Mouse (Mus musculus): ENCODE results near the gene Vpreb1. TPM values are rescaled to one million over a fixed set of nuclear protein-coding genes. Genes with fewer than 3 reads are reported as not detected.

The Vpreb1 gene
- polyA plus RNA-seq (2014; fragmentation: Nextera tagmentation; extraction: Ambion mirVana) = 1.0 and 1.2 TPM in 2 replicates

DNA sequence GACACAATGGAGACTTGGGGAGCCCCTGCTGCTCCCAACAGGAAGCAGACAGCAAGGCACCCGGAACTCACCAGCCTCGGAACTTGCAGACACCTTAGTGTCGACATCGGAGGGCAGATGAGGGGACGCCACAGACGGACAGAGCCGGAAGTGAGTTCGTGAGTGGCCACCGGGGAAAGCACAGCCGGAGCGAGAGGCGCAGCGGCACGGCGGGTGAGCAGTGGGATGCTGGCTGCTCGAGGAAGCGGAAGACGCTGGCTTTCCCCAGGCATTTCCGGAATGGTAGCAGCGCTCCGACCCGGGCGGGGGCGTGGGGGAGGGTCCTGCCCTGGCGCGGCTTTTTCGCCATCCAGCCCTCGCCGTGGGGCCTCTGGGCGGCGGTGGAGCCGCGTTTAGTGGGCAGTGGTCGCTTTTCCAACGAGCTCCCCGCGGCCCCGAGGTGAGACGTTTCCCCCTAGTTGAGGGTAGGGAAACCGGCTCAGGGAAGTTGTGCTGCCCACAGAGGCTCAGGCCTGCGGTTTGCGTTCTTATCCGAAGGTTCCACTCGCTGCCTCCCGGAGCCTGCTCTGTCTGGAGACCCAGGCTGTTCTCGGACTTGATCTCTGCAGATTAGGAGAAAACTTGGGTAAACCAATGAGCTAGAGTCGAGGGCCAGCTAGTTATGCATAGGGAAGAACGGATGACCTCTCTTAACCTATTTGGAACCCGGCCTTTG is at the start of gene Vpreb1, which contains the start of gene Top3b:
TSS of gene Vpreb1 (minus strand) at position 227 of the 715 bp plus-strand sequence.
TSS of gene Top3b (plus strand) at position 120 of the 715 bp plus-strand sequence.
- H3K4me1 ChIP-seq (ENCODE audit: control insufficient read depth in 2 of 2, insufficient read depth in 2 of 2, low read length in 2 of 2) = peaks cover 0 to 13% of the 10 kb centered on the region in 2 experiments; a peak in 3 of 4 replicates
- H3K36me3 ChIP-seq (ENCODE audit: control insufficient read depth, insufficient read depth, low read length) = peaks cover 10% of the 10 kb centered on the region
- H3K4me2 ChIP-seq (ENCODE audit: low read length) = peak within 1 kb of the TSS; percentile 81
- peak within 1 kb of the TSS; percentile 96 to 99 for H3K27ac ChIP-seq (replicated peaks in 1 of 2; ENCODE audit: control insufficient read depth in 1 of 2, insufficient read depth in 1 of 2, low read depth in 2 of 2, low read length in 2 of 2)
- under 1% methylated on average over 49 of the region's 49 CpGs for WGBS
- ATAC-seq (ENCODE audit: insufficient number of reproducible peaks, insufficient read depth, low FRiP score, low read depth) = peak; percentile 95
- peak within 1 kb of the TSS; percentile 75 to 100 for H3K4me3 ChIP-seq (ENCODE audit: control insufficient read depth in 1 of 2, insufficient read depth in 1 of 2, low read depth in 1 of 2, low read length in 2 of 2)
- H3K9ac ChIP-seq (ENCODE audit: low read length) = peak within 1 kb of the TSS; percentile 85
- H3K9me3 ChIP-seq (ENCODE audit: control insufficient read depth, low read length) = no peaks in the 10 kb centered on the region
- H3K27me3 ChIP-seq (ENCODE audit: control insufficient read depth, insufficient read depth, low read length) = no peaks in the 10 kb centered on the region

DNA sequence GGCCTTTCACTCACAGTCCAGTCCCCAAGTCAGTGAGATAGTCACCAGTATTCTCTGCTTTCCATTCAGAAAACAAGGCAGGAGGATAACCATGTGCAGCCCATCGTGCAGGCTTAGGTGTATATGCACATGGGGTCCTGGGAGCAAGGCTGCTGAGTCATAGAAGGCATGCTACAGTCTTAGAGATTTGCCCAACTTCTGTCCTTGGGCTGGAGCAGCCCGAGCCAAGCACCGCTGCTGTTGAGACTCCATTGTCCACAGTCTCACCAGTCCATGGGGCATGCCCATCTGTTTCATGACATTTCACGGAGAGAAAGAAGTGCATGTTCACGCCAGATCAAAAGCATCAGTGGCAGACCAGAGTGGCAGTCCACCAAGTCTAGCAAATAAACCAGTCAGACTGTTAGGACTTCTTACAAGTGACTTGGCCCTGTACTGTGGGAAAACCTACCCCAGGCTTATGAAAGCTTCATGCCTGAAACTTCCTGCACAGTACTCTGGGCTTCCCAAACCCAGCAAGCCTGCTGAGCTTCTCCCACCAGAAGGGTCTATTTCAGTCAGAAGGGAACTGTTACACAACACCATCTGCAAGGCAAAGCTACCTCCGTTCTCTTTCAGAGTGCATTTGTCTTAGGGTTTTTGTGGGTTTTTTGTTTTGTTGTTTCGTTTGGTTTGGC is 47.9 kb upstream of the Vpreb1 start:
- no peak for ATAC-seq (ENCODE audit: insufficient number of reproducible peaks, insufficient read depth, low FRiP score, low read depth)
- no peaks in the 10 kb centered on the region for H3K27me3 ChIP-seq (ENCODE audit: control insufficient read depth, insufficient read depth, low read length)
- H3K4me2 ChIP-seq (ENCODE audit: low read length) = no peak overlapping the region
- 92% methylated on average over 7 of the region's 7 CpGs for WGBS
- H3K9me3 ChIP-seq (ENCODE audit: control insufficient read depth, low read length) = no peaks in the 10 kb centered on the region
- no peak overlapping the region for H3K9ac ChIP-seq (ENCODE audit: low read length)
- H3K27ac ChIP-seq (replicated peaks in 1 of 2; ENCODE audit: control insufficient read depth in 1 of 2, insufficient read depth in 1 of 2, low read depth in 2 of 2, low read length in 2 of 2) = no peak overlapping the region
- H3K4me1 ChIP-seq (ENCODE audit: control insufficient read depth in 2 of 2, insufficient read depth in 2 of 2, low read length in 2 of 2) = no peaks in the 10 kb centered on the region
- H3K4me3 ChIP-seq (ENCODE audit: control insufficient read depth in 1 of 2, insufficient read depth in 1 of 2, low read depth in 1 of 2, low read length in 2 of 2) = no peak overlapping the region
- peaks cover 85% of the 10 kb centered on the region for H3K36me3 ChIP-seq (ENCODE audit: control insufficient read depth, insufficient read depth, low read length)

- Histone ChIP-seq H3K4me3 (ENCODE audit: control insufficient read depth in 1 of 2, insufficient read depth in 1 of 2, low read depth in 1 of 2, low read length in 2 of 2) (no peak overlapping the region), H3K9me3 (ENCODE audit: control insufficient read depth, low read length) (no peaks in the 10 kb centered on the region), H3K36me3 (ENCODE audit: control insufficient read depth, insufficient read depth, low read length) (peaks cover 86% of the 10 kb centered on the region), H3K4me2 (ENCODE audit: low read length) (no peak overlapping the region), H3K27ac (replicated peaks in 1 of 2; ENCODE audit: control insufficient read depth in 1 of 2, insufficient read depth in 1 of 2, low read depth in 2 of 2, low read length in 2 of 2) (no peak overlapping the region), H3K4me1 (ENCODE audit: control insufficient read depth in 2 of 2, insufficient read depth in 2 of 2, low read length in 2 of 2) (peaks cover 2 to 6% of the 10 kb centered on the region in 2 experiments; a peak in 2 of 4 replicates), H3K9ac (ENCODE audit: low read length) (no peak overlapping the region), H3K27me3 (ENCODE audit: control insufficient read depth, insufficient read depth, low read length) (no peaks in the 10 kb centered on the region)
- WGBS = 60% methylated on average over 1 of the region's 1 CpGs
- ATAC-seq (ENCODE audit: insufficient number of reproducible peaks, insufficient read depth, low FRiP score, low read depth) = no peak
These were observed 42.8 kb upstream of the Vpreb1 start for GRCm38 (mm10) chr16:16913440-16913839.

DNA sequence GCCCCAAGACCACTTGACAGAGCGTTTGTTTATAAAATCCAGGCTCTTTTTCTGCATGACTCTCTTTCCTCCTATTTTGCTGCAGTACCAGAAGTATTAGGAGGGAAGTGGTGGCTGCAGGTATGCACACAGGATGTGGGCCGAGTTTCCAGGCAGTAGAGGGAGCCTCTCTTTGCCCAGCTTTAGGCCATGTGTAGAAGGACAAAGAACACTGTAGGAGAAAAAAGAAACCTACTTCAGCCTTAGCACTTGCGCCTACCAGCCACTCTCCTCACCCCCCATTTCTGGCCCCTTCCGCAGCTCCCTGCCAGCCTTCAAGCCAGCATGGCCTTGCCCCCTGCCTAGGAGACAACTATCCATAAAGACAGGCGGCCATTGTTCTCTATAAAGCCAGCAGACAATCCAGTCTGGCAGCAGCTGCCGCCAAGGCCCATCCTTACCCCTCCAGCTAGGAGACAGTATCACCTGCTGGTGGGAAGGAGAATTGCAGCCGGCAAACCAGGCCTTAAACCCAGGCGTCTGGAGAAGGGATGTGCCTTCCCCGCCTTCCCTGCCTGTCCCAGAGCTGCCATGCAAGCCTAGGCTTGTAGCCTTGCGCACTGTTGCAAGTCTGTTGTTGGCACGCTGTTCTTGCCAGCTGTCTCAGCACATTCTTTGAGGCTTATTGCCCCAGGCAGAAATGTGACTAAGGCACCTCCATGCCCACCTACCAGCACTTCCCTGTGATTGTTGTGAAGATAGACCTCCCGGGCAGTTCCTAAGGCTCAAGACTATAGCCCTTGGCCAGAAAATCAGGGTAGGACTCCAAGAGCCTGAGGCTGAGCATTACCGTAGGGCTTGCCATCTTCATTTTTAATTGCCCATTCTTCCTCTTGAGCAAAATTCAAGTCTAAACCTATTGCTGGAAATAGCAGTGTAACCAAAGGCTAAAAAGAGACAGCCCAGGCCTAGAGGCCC is 41.3 kb upstream of the Vpreb1 start:
- H3K9ac ChIP-seq (ENCODE audit: low read length) = peak overlapping the region; percentile 30; the same call in 1 of the 2 replicates
- H3K4me1 ChIP-seq (ENCODE audit: control insufficient read depth in 2 of 2, insufficient read depth in 2 of 2, low read length in 2 of 2) = peaks cover 8 to 12% of the 10 kb centered on the region in 2 experiments; a peak in 3 of 4 replicates
- H3K9me3 ChIP-seq (ENCODE audit: control insufficient read depth, low read length) = no peaks in the 10 kb centered on the region
- no peak overlapping the region for H3K4me2 ChIP-seq (ENCODE audit: low read length)
- peaks cover 71% of the 10 kb centered on the region for H3K36me3 ChIP-seq (ENCODE audit: control insufficient read depth, insufficient read depth, low read length)
- no peaks in the 10 kb centered on the region for H3K27me3 ChIP-seq (ENCODE audit: control insufficient read depth, insufficient read depth, low read length)
- no peak overlapping the region for H3K4me3 ChIP-seq (ENCODE audit: control insufficient read depth in 1 of 2, insufficient read depth in 1 of 2, low read depth in 1 of 2, low read length in 2 of 2)
- WGBS = 48% methylated on average over 13 of the region's 13 CpGs
- ATAC-seq (ENCODE audit: insufficient number of reproducible peaks, insufficient read depth, low FRiP score, low read depth) = peak; percentile 48; the same call in 1 of the 2 replicates
- peak overlapping the region; percentile 57 to 67 for H3K27ac ChIP-seq (replicated peaks in 1 of 2; ENCODE audit: control insufficient read depth in 1 of 2, insufficient read depth in 1 of 2, low read depth in 2 of 2, low read length in 2 of 2)

DNA sequence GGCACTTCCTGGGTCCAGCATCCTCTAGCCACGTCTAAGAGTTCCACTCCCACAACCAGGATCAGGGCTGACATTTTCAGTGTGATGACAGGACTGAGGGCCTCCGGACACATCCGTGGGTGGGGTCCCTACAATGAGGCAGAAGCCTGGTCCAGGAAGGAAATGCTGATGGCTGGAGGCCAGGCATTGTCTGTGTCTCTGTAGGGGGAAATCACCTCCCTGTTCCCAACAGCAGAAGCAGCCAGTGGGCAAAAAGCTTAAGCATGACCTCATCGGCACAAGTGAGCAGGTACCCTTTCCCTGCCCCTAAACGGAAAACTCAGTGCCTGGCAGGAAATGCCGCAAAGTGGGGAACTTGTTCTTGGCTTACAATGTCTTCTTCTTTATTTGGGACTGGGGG is 37.2 kb upstream of the Vpreb1 start:
- Histone ChIP-seq H3K4me2 (ENCODE audit: low read length) (no peak overlapping the region), H3K36me3 (ENCODE audit: control insufficient read depth, insufficient read depth, low read length) (peaks cover 60% of the 10 kb centered on the region), H3K27ac (replicated peaks in 1 of 2; ENCODE audit: control insufficient read depth in 1 of 2, insufficient read depth in 1 of 2, low read depth in 2 of 2, low read length in 2 of 2) (peak overlapping the region; percentile 81 to 87), H3K27me3 (ENCODE audit: control insufficient read depth, insufficient read depth, low read length) (no peaks in the 10 kb centered on the region), H3K4me1 (ENCODE audit: control insufficient read depth in 2 of 2, insufficient read depth in 2 of 2, low read length in 2 of 2) (peaks cover 8 to 12% of the 10 kb centered on the region in 2 experiments; a peak in 3 of 4 replicates), H3K4me3 (ENCODE audit: control insufficient read depth in 1 of 2, insufficient read depth in 1 of 2, low read depth in 1 of 2, low read length in 2 of 2) (no peak overlapping the region), H3K9me3 (ENCODE audit: control insufficient read depth, low read length) (no peaks in the 10 kb centered on the region), H3K9ac (ENCODE audit: low read length) (no peak overlapping the region)
- WGBS = 36% methylated on average over 6 of the region's 6 CpGs
- peak; percentile 68 for ATAC-seq (ENCODE audit: insufficient number of reproducible peaks, insufficient read depth, low FRiP score, low read depth)

DNA sequence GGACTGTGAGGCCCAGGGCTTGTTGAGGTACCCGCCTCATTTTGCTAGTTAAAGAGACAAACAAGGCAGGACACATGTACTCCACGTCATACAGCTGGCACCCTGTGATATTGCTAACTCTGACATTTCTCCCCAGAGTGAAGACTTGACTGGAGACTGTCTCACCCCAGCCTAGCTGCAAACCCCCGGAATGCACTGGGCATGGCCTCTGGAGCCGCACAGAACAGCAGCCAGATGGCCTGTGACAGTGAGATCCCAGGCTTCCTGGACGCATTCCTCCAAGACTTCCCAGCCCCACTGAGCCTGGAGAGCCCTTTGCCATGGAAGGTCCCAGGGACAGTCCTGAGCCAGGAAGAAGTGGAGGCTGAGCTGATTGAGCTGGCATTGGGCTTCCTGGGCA is 32.5 kb upstream of the Vpreb1 start:
- no peak for ATAC-seq (ENCODE audit: insufficient number of reproducible peaks, insufficient read depth, low FRiP score, low read depth)
- Histone ChIP-seq H3K9ac (ENCODE audit: low read length) (no peak overlapping the region), H3K4me1 (ENCODE audit: control insufficient read depth in 2 of 2, insufficient read depth in 2 of 2, low read length in 2 of 2) (peaks cover 5 to 6% of the 10 kb centered on the region in 2 experiments; a peak in 2 of 4 replicates), H3K27me3 (ENCODE audit: control insufficient read depth, insufficient read depth, low read length) (no peaks in the 10 kb centered on the region), H3K4me3 (ENCODE audit: control insufficient read depth in 1 of 2, insufficient read depth in 1 of 2, low read depth in 1 of 2, low read length in 2 of 2) (no peak overlapping the region), H3K36me3 (ENCODE audit: control insufficient read depth, insufficient read depth, low read length) (peaks cover 29% of the 10 kb centered on the region), H3K4me2 (ENCODE audit: low read length) (no peak overlapping the region), H3K27ac (replicated peaks in 1 of 2; ENCODE audit: control insufficient read depth in 1 of 2, insufficient read depth in 1 of 2, low read depth in 2 of 2, low read length in 2 of 2) (peak overlapping the region in 1 of 2 experiments; percentile 24; a peak in 1 of 4 replicates), H3K9me3 (ENCODE audit: control insufficient read depth, low read length) (no peaks in the 10 kb centered on the region)
- 70% methylated on average over 5 of the region's 5 CpGs for WGBS

- Histone ChIP-seq H3K4me2 (ENCODE audit: low read length) (no peak overlapping the region), H3K4me1 (ENCODE audit: control insufficient read depth in 2 of 2, insufficient read depth in 2 of 2, low read length in 2 of 2) (peaks cover under 1 to 4% of the 10 kb centered on the region in 2 experiments; a peak in 3 of 4 replicates), H3K36me3 (ENCODE audit: control insufficient read depth, insufficient read depth, low read length) (peaks cover 29% of the 10 kb centered on the region), H3K9ac (ENCODE audit: low read length) (no peak overlapping the region), H3K4me3 (ENCODE audit: control insufficient read depth in 1 of 2, insufficient read depth in 1 of 2, low read depth in 1 of 2, low read length in 2 of 2) (no peak overlapping the region), H3K27me3 (ENCODE audit: control insufficient read depth, insufficient read depth, low read length) (no peaks in the 10 kb centered on the region), H3K27ac (replicated peaks in 1 of 2; ENCODE audit: control insufficient read depth in 1 of 2, insufficient read depth in 1 of 2, low read depth in 2 of 2, low read length in 2 of 2) (peak overlapping the region; percentile 24 to 49; a peak in 1 of 4 replicates), H3K9me3 (ENCODE audit: control insufficient read depth, low read length) (no peaks in the 10 kb centered on the region)
- 69% methylated on average over 4 of the region's 4 CpGs for WGBS
- no peak for ATAC-seq (ENCODE audit: insufficient number of reproducible peaks, insufficient read depth, low FRiP score, low read depth)
These were observed 31.7 kb upstream of the Vpreb1 start for GRCm38 (mm10) chr16:16902329-16902728.

Measured in heart, embryonic 14.5 days (tissue).